Mouse (Mus musculus): Measurements from ENCODE around the gene Atp6ap1l.

DNA sequence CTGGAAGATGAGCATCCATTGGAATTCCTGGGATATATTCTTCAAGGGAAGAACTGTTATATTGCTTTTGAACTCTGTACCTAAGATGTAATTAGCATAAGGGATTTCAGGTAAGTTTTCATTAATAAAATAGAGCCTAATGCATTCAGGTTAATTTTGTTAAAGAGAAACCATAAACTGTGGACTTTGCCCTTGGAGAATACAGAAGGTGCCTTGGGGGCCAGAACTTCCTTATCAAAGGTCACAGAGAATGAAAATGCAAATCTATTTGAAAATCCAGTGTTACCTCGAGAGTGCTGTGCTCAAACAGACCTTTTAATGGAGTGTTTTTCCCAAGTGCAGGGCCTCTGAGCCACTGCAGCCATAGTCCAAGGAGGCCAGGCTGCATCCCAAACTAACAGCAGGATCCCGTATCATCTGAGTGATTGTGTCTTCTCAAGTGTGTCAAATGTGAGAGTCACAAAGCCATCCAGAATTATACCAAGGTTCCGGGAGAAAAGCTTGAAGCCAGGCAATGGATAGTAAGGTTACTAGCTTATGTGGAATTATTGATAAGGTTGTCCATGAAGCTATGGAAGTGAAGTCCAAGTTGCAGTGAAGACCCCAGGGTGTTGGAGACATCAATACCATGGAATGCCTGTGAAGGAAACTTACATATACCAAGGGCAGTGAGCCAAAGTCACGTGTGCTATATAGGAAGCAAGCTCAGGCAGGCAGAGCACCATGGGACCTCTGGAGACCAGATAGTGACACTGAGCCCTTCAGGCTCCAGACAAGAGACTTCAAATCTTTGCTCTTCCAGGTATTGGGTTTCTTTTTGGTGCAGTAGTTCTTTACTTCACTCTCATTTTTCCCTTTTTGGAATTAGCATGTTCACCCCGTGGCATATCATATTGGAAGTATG lies 52.2 kb downstream of the Atp6ap1l start:
- no peak for TF ChIP-seq CTCF (IDR thresholded peaks at IDR 0.05; ENCODE audit: low read depth, low read length)
- no peak for TF ChIP-seq TAL1 (conservative IDR thresholded peaks at IDR 0.05; ENCODE audit: low read depth, low read length)
